Mouse (Mus musculus) central nervous system, embryonic 11.5 days (tissue): ENCODE results near the gene Snx22. TPM values are rescaled to one million over a fixed set of nuclear protein-coding genes. Genes with fewer than 3 reads are reported as not detected.

Source experiments
- polyA plus RNA-seq: library from polyadenylated mRNA; depleted of rRNA; stranded (reverse); fragments of >200 nt; gene quantifications from 2 replicates; pipeline ENCODE4 v1.2.3, GENCODE M21; 2012; rRNA removed

Snx22 gene
- polyA plus RNA-seq = 2.5 and 4.3 TPM in 2 replicates

DNA sequence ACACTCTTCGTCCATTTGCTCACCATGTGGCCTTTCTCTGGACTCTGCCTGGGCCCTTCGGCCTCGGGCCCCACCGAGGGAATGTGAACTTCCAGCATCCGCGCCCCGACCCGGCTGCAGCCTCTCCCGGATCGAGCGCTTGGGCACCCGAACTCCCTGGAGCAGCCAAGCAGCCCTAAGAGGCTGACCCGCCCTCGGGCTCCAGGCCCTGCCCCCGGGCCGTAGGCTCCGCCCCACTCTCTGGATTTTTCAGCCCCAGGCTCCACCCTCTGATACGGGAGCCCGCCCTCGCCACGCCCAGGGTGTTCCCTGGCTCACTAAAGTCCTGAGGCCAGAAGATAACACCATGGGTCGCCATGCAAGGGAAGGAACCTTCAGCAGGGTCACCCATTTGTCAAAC, at the start of gene Snx22:
TSS of gene Snx22 (minus strand) at position 137 of the 400 bp plus-strand sequence.

DNA sequence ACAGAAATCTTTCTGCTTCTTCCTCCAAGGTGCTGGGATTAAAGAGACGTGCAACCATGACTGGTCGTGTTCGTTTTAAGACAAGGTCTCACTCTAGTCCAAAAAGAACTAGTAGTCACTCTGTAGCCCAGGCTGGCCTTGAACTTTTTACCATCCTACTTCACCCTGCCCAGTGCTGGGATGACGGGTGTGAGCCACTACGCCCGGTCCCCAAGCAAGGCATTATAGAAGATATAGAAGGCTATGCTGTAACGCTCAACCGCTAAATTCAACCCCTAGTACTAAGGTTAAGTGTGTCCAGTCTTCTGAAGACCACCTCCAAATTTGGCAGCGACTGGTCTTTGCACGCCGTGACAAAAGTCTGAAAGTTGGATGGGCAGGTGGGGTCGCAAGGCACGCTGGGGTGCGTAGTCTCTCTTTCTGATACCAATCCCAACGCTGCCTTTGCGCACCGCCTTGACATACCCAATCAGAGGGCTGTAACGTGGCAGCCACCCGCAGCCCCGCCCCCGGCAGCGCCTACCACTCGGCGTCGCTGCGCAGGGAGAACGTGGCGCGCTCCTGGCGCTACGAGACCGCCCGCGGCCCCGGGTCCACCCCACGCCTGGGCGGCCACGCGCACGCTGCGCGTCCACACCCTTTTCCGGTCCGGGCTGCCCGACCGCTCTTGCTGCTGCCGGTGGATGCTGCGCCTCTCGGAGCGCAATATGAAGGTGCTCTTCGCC, 9.8 kb downstream of the Snx22 start, which contains the start of gene Ppib:
TSS of gene Ppib (plus strand) at position 640 of the 725 bp plus-strand sequence.

Other genes starting within 250 kb of the Snx22 start
- 27.9 and 29.9 TPM in 2 replicates for gene Zfp609, start 242.2 kb downstream of the Snx22 start, polyA plus RNA-seq
- gene Pclaf, start 179.5 kb downstream of the Snx22 start, polyA plus RNA-seq = 93.1 and 159 TPM in 2 replicates
- 22.1 and 24.6 TPM in 2 replicates for gene Trip4, start 160.9 kb downstream of the Snx22 start, polyA plus RNA-seq
- 12.9 and 17.2 TPM in 2 replicates for gene Csnk1g1, start 160.8 kb downstream of the Snx22 start, polyA plus RNA-seq
- 335 and 481 TPM in 2 replicates for gene Ppib, start 9.5 kb downstream of the Snx22 start, polyA plus RNA-seq
- gene Snx1, start 56.9 kb upstream of the Snx22 start, polyA plus RNA-seq = 115 and 116 TPM in 2 replicates
- gene Ciao2a, start 56.9 kb upstream of the Snx22 start, polyA plus RNA-seq = 71.0 and 75.1 TPM in 2 replicates
- 3.4 and 3.8 TPM in 2 replicates for gene Dapk2, start 88.5 kb upstream of the Snx22 start, polyA plus RNA-seq